Mouse (Mus musculus) olfactory bulb, adult 2 months (tissue): ENCODE measurements at regions not wholly inside any gene's neighbourhood (a gene's known extent, or its start where the extent isn't known, plus 50 kb on each side); places are given as distances from the start of the nearest gene placed in this dataset.

ENCODE experiments used
- CTCF ChIP-seq: fragments of 200-500 bp; IDR thresholded peaks from 2 replicates; pipeline ENCODE4 v1.5.1; 2012; ENCODE audit warnings: low read depth, mild to moderate bottlenecking, low read length, moderate library complexity; ENCODE audit not compliant: insufficient read depth
- POLR2A ChIP-seq: fragments of 200-500 bp; IDR thresholded peaks from 2 replicates; pipeline ENCODE4 v1.6.1; 2012; ENCODE audit warnings: mild to moderate bottlenecking, low read depth, low read length, moderate library complexity; ENCODE audit not compliant: insufficient read depth

GRCm38 (mm10) chr12:110078081-110078505, 200.8 kb upstream of the Dio3 start:
- TF ChIP-seq POLR2A (no peak), CTCF (no peak)
